Mouse (Mus musculus) mouse embryonic stem cell (cell line): ENCODE results near the gene Zbtb17.

Experiments used
- in situ Hi-C, 2 experiments: fragments of 300-500 bp; cut with MboI; formaldehyde crosslinking; loops; 1 replicate in 1 of 2; 3 replicates in 1 of 2; pipeline ENCODE4 v1.14.3; 2019 to 2020; ENCODE audit warnings: low sequenced_read_pairs in 2 of 2, low pct_unique_long_range_greater_than_20kb in 1 of 2, mixed read lengths in 1 of 2; ENCODE audit not compliant: unreplicated experiment in 1 of 2

Zbtb17 gene

GRCm38 (mm10) chr4:141423691-141424431 lies 20.6 kb upstream of the Zbtb17 start:
- in situ Hi-C loops: no loop called here

- in situ Hi-C loops: no loop called here
Measured at GRCm38 (mm10) chr4:141425484-141426479, 18.7 kb upstream of the Zbtb17 start.

GRCm38 (mm10) chr4:141426796-141427745 lies 17.4 kb upstream of the Zbtb17 start:
- in situ Hi-C loops: no loop called here

GRCm38 (mm10) chr4:141427921-141428320 lies 16.5 kb upstream of the Zbtb17 start:
- in situ Hi-C loops: no loop called here

GRCm38 (mm10) chr4:141429381-141429780 lies 15.1 kb upstream of the Zbtb17 start:
- in situ Hi-C loops: no loop called here

- in situ Hi-C loops: no loop called here
Measured at GRCm38 (mm10) chr4:141429847-141430246, 14.6 kb upstream of the Zbtb17 start.

GRCm38 (mm10) chr4:141430997-141431396 lies 13.5 kb upstream of the Zbtb17 start:
- in situ Hi-C loops: no loop called here

GRCm38 (mm10) chr4:141432666-141433065 lies 11.8 kb upstream of the Zbtb17 start:
- in situ Hi-C loops: no loop called here

- in situ Hi-C loops: no loop called here
Measured at GRCm38 (mm10) chr4:141433191-141433590, 11.3 kb upstream of the Zbtb17 start.

- in situ Hi-C loops: no loop called here
Measured at GRCm38 (mm10) chr4:141435974-141436373, 8.5 kb upstream of the Zbtb17 start, which contains the start of gene Srarp. Srarp (minus strand) TSS chr4:141436105.

GRCm38 (mm10) chr4:141439083-141439803 lies 5.2 kb upstream of the Zbtb17 start:
- in situ Hi-C loops: no loop called here

- in situ Hi-C loops: no loop called here
Measured at GRCm38 (mm10) chr4:141440877-141441276, 3.6 kb upstream of the Zbtb17 start.

- in situ Hi-C loops: no loop called here
Measured at GRCm38 (mm10) chr4:141443641-141444429, 619 bp upstream of the Zbtb17 start.

GRCm38 (mm10) chr4:141445328-141445720 lies 870 bp downstream of the Zbtb17 start:
- in situ Hi-C loops: no loop called here

- in situ Hi-C loops: no loop called here
Measured at GRCm38 (mm10) chr4:141446211-141446610, 1.8 kb downstream of the Zbtb17 start.

- in situ Hi-C loops: no loop called here
Measured at GRCm38 (mm10) chr4:141451251-141451650, 6.8 kb downstream of the Zbtb17 start.

GRCm38 (mm10) chr4:141451916-141452450 lies 7.5 kb downstream of the Zbtb17 start:
- in situ Hi-C loops: no loop called here
